Mouse (Mus musculus): ENCODE results near the gene Shq1. TPM values are rescaled to one million over a fixed set of nuclear protein-coding genes. Genes with fewer than 3 reads are reported as not detected.

The Shq1 gene
- polyA plus RNA-seq, 1 experiment from 2014 or later: 10.0 TPM

Other genes with a start within 250 kb of the Shq1 start
- gene Gxylt2, start 33.6 kb upstream of the Shq1 start, polyA plus RNA-seq (2015; fragmentation: Nextera tagmentation; extraction: Ambion mirVana): 2.8 and 3.3 TPM in 2 replicates
- gene Ppp4r2, start 162.5 kb upstream of the Shq1 start, polyA plus RNA-seq (2015; fragmentation: Nextera tagmentation; extraction: Ambion mirVana): 13.5 and 13.9 TPM in 2 replicates